Mouse (Mus musculus): ENCODE measurements around the gene Zeb2.

Gene Zeb2

GRCm38 (mm10) chr2:45096638-45097247 lies 20.5 kb downstream of the Zeb2 start:
- no peak for DNase-seq (ENCODE audit: low spot score in 2 of 2)

- no peak for DNase-seq (ENCODE audit: low spot score in 2 of 2)
Observed at GRCm38 (mm10) chr2:45095825-45096224, 21.4 kb downstream of the Zeb2 start.

- DNase-seq (ENCODE audit: low spot score in 2 of 2): no peak
Observed at GRCm38 (mm10) chr2:45094371-45094967, 22.7 kb downstream of the Zeb2 start.

- DNase-seq (ENCODE audit: low spot score in 2 of 2): no peak
Observed at GRCm38 (mm10) chr2:45093479-45093878, 23.7 kb downstream of the Zeb2 start.

- DNase-seq (ENCODE audit: low spot score in 2 of 2): no peak
Observed at GRCm38 (mm10) chr2:45092654-45093053, 24.5 kb downstream of the Zeb2 start.

- no peak for DNase-seq (ENCODE audit: low spot score in 2 of 2)
Observed at GRCm38 (mm10) chr2:45090529-45091297, 26.5 kb downstream of the Zeb2 start.

- no peak for DNase-seq (ENCODE audit: low spot score in 2 of 2)
Observed at GRCm38 (mm10) chr2:45089251-45089530, 28.0 kb downstream of the Zeb2 start.

- no peak for DNase-seq (ENCODE audit: low spot score in 2 of 2)
Observed at GRCm38 (mm10) chr2:45088435-45089250, 28.6 kb downstream of the Zeb2 start.

GRCm38 (mm10) chr2:45087208-45087607 lies 30.0 kb downstream of the Zeb2 start:
- no peak for DNase-seq (ENCODE audit: low spot score in 2 of 2)

- no peak for DNase-seq (ENCODE audit: low spot score in 2 of 2)
Observed at GRCm38 (mm10) chr2:45085653-45086052, 31.5 kb downstream of the Zeb2 start.

GRCm38 (mm10) chr2:45083042-45083441 lies 34.2 kb downstream of the Zeb2 start:
- no peak for DNase-seq (ENCODE audit: low spot score in 2 of 2)

GRCm38 (mm10) chr2:45081559-45081958 lies 35.6 kb downstream of the Zeb2 start:
- no peak for DNase-seq (ENCODE audit: low spot score in 2 of 2)

GRCm38 (mm10) chr2:45077938-45078487 lies 39.2 kb downstream of the Zeb2 start:
- no peak for DNase-seq (ENCODE audit: low spot score in 2 of 2)

- no peak for DNase-seq (ENCODE audit: low spot score in 2 of 2)
Observed at GRCm38 (mm10) chr2:45077383-45077782, 39.8 kb downstream of the Zeb2 start.

- DNase-seq (ENCODE audit: low spot score in 2 of 2): no peak
Observed at GRCm38 (mm10) chr2:45073025-45073424, 44.2 kb downstream of the Zeb2 start.

- DNase-seq (ENCODE audit: low spot score in 2 of 2): no peak
Observed at GRCm38 (mm10) chr2:45071296-45071695, 45.9 kb downstream of the Zeb2 start.

- no peak for DNase-seq (ENCODE audit: low spot score in 2 of 2)
Observed at GRCm38 (mm10) chr2:45070612-45071276, 46.5 kb downstream of the Zeb2 start.

GRCm38 (mm10) chr2:45068792-45069550 lies 48.2 kb downstream of the Zeb2 start:
- DNase-seq (ENCODE audit: low spot score in 2 of 2): no peak

- DNase-seq (ENCODE audit: low spot score in 2 of 2): no peak
Observed at GRCm38 (mm10) chr2:45067116-45067515, 50.1 kb downstream of the Zeb2 start.

GRCm38 (mm10) chr2:45063300-45063890 lies 53.8 kb downstream of the Zeb2 start:
- DNase-seq (ENCODE audit: low spot score in 2 of 2): no peak

Data from natural killer cell, adult 2 months (primary cell).